Comparison of ENCODE assay signal across 9 mouse cellular contexts in genomic region chr8:78061827-78062719, GRCm38 (mm10).
A peak's percentile ranks its signal among the peaks of the same experiment; 100 is the strongest.
DNase-seq lines count a peak whose midpoint lies in the region; ATAC-seq and TF ChIP-seq lines count a peak whose summit lies in the region.
"Had no signal": no experiment of that assay in that cellular context is flagged by ENCODE, and none has a peak within 500 bp of the region (broad histone marks: within the 10 kb centered on the region; RNA-seq: fewer than 3 reads in every experiment).

No protein-coding gene starts in this region.

- H3K9me3 ChIP-seq in heart, postnatal 0 days (replicated peaks; ENCODE audit: control insufficient read depth, low read length) = no peaks in the 10 kb centered on the region
- H3K9me3 ChIP-seq in heart, embryonic 11.5 days (replicated peaks; ENCODE audit: control insufficient read depth, low read length) = no peaks in the 10 kb centered on the region
- no peaks in the 10 kb centered on the region for H3K9me3 ChIP-seq in liver, embryonic 14.5 days (ENCODE audit: control insufficient read depth, low read length)
- H3K9me3 ChIP-seq: stomach, embryonic 15.5 days had no signal

- TF ChIP-seq POLR2A in brain, embryonic 14.5 days (IDR thresholded peaks at IDR 0.05; ENCODE audit: borderline replicate concordance, extremely low read depth, insufficient read depth, insufficient read length, poor library complexity, severe bottlenecking) = no peak

- H3K36me3 ChIP-seq in heart, postnatal 0 days (replicated peaks; ENCODE audit: control insufficient read depth, insufficient read depth, low read length) = no peaks in the 10 kb centered on the region
- no peaks in the 10 kb centered on the region for H3K36me3 ChIP-seq in heart, embryonic 11.5 days (ENCODE audit: control insufficient read depth, insufficient read depth, low read length)
- no peaks in the 10 kb centered on the region for H3K36me3 ChIP-seq in liver, embryonic 14.5 days (replicated peaks; ENCODE audit: control insufficient read depth, insufficient read depth, low read depth)
- H3K36me3 ChIP-seq: stomach, embryonic 15.5 days had no signal

- peak; percentile 59 for TF ChIP-seq CTCF in heart, postnatal 0 days (IDR thresholded peaks at IDR 0.05; ENCODE audit: low read depth)
- TF ChIP-seq CTCF in brain, embryonic 14.5 days (IDR thresholded peaks at IDR 0.05; ENCODE audit: borderline replicate concordance, extremely low read depth, insufficient read depth, insufficient read length) = no peak
- TF ChIP-seq CTCF in liver, embryonic 14.5 days (IDR thresholded peaks at IDR 0.05; ENCODE audit: low read depth) = peak; percentile 30; the same call in 1 of the 2 replicates

- no peak; the same call in 1 of the 2 replicates for ATAC-seq in heart, postnatal 0 days (ENCODE audit: insufficient read depth, low read depth)
- no peak for ATAC-seq in heart, embryonic 11.5 days (replicated peaks; ENCODE audit: insufficient number of reproducible peaks, low FRiP score, low TSS enrichment)
- no peak for ATAC-seq in liver, embryonic 14.5 days (ENCODE audit: insufficient read depth)

- DNase-seq in heart, postnatal 0 days (ENCODE audit: low spot score) = peak; percentile 34
- DNase-seq in A20 (ENCODE audit: low read depth, low spot score) = peak; percentile 42
- DNase-seq in brain, embryonic 14.5 days (ENCODE audit: low read depth) = peak; percentile 78
- peak in 1 of 3 experiments; percentile 7 for DNase-seq in liver, embryonic 14.5 days (ENCODE audit: low read depth in 3 of 3, low spot score in 3 of 3)
- DNase-seq in ovary, adult 18-20 months (ENCODE audit: low spot score) = no peak
- no peak for DNase-seq in spleen, postnatal 4 days (ENCODE audit: low spot score in 2 of 2)
- DNase-seq in natural killer cell, adult 2 months (ENCODE audit: low spot score in 2 of 2) = no peak

- H3K4me2 ChIP-seq in heart, postnatal 0 days (ENCODE audit: low read depth, low read length) = no peak overlapping the region
- H3K4me2 ChIP-seq in heart, embryonic 11.5 days = no peak overlapping the region
- H3K4me2 ChIP-seq in liver, embryonic 14.5 days (ENCODE audit: low read depth) = no peak overlapping the region
- H3K4me2 ChIP-seq: stomach, embryonic 15.5 days had no signal

- no peak overlapping the region for H3K9ac ChIP-seq in heart, postnatal 0 days (replicated peaks; ENCODE audit: low read depth, low read length)
- H3K9ac ChIP-seq in heart, embryonic 11.5 days (ENCODE audit: low read depth, low read length) = no peak overlapping the region
- no peak overlapping the region for H3K9ac ChIP-seq in liver, embryonic 14.5 days (replicated peaks)
- H3K9ac ChIP-seq: stomach, embryonic 15.5 days had no signal

- H3K4me3 ChIP-seq in heart, postnatal 0 days (ENCODE audit: low read depth, low read length) = no peak overlapping the region
- no peak overlapping the region for H3K4me3 ChIP-seq in heart, embryonic 11.5 days (ENCODE audit: low read depth, low read length)
- H3K4me3 ChIP-seq in liver, embryonic 14.5 days (ENCODE audit: insufficient read depth in 1 of 2, low read depth in 2 of 2, low read length in 2 of 2) = no peak overlapping the region
- H3K4me3 ChIP-seq: stomach, embryonic 15.5 days had no signal

- H3K27ac ChIP-seq in heart, postnatal 0 days (ENCODE audit: low read depth) = no peak overlapping the region
- H3K27ac ChIP-seq in heart, embryonic 11.5 days (ENCODE audit: low read depth, low read length) = no peak overlapping the region
- H3K27ac ChIP-seq in liver, embryonic 14.5 days = no peak overlapping the region
- H3K27ac ChIP-seq: stomach, embryonic 15.5 days had no signal

- no peak for TF ChIP-seq EP300 in heart, postnatal 0 days (IDR thresholded peaks at IDR 0.05; ENCODE audit: low read depth)
- TF ChIP-seq EP300 in liver, embryonic 14.5 days (IDR thresholded peaks at IDR 0.05; ENCODE audit: low read depth) = no peak

- no peaks in the 10 kb centered on the region for H3K27me3 ChIP-seq in heart, postnatal 0 days (ENCODE audit: control insufficient read depth, insufficient read depth, low read length)
- H3K27me3 ChIP-seq in heart, embryonic 11.5 days (ENCODE audit: control insufficient read depth, insufficient read depth, low read length) = no peaks in the 10 kb centered on the region; the same call in 1 of the 2 replicates
- peaks cover 11% of the 10 kb centered on the region for H3K27me3 ChIP-seq in liver, embryonic 14.5 days (ENCODE audit: control insufficient read depth, insufficient read depth, low read length)
- H3K27me3 ChIP-seq: stomach, embryonic 15.5 days had no signal

- 54% methylated on average over 9 of the region's 9 CpGs for WGBS in heart, postnatal 0 days
- WGBS in heart, embryonic 11.5 days (ENCODE audit: insufficient replicate concordance) = 53% methylated on average over 9 of the region's 9 CpGs
- WGBS in liver, embryonic 14.5 days (ENCODE audit: insufficient replicate concordance) = 54% methylated on average over 9 of the region's 9 CpGs

- no peaks in the 10 kb centered on the region for H3K4me1 ChIP-seq in heart, postnatal 0 days (ENCODE audit: control insufficient read depth, insufficient read depth)
- no peaks in the 10 kb centered on the region for H3K4me1 ChIP-seq in heart, embryonic 11.5 days (ENCODE audit: control insufficient read depth, insufficient read depth, low read length)
- H3K4me1 ChIP-seq in liver, embryonic 14.5 days (replicated peaks; ENCODE audit: control insufficient read depth in 2 of 2, insufficient read depth in 2 of 2, low read length in 1 of 2) = no peaks in the 10 kb centered on the region
- H3K4me1 ChIP-seq: stomach, embryonic 15.5 days had no signal

Comparison
In these comparisons a context has a peak if more than half of its experiments do, and no peak if none do; other contexts are left out.
1. DNase-seq: peak in heart, postnatal 0 days (single experiment), A20 (single experiment) and brain, embryonic 14.5 days (single experiment); none in ovary, adult 18-20 months (single experiment), spleen, postnatal 4 days (0 of 2) and natural killer cell, adult 2 months (0 of 2).